8 mouse cellular contexts compared by ENCODE assay signal in genomic region chr8:117673430-117673830, GRCm38 (mm10). TPM values are rescaled to one million over a fixed set of nuclear protein-coding genes. Genes with fewer than 3 reads are reported as not detected.
DNase-seq lines count a peak whose midpoint lies in the region; ATAC-seq lines count a peak whose summit lies in the region.

Gene Sdr42e1 (minus strand): TSS chr8:117673689.

- no peaks in the 10 kb centered on the region for H3K36me3 ChIP-seq in hindbrain, embryonic 13.5 days

- no peaks in the 10 kb centered on the region for H3K9me3 ChIP-seq in hindbrain, embryonic 13.5 days

- H3K4me2 ChIP-seq in hindbrain, embryonic 13.5 days, result peak within 1 kb of the TSS; percentile 59

- no peak within 1 kb of the TSS for H3K27ac ChIP-seq in hindbrain, embryonic 13.5 days

- H3K4me1 ChIP-seq in hindbrain, embryonic 13.5 days (replicated peaks), result 0 out of 2 replicates have a peak, but pooled peaks cover 5% of the 10 kb centered on the region

- DNase-seq in CD4-positive helper T cell, adult 2 months (ENCODE audit: low read depth, low spot score), result peak; percentile 73
- DNase-seq in adrenal gland, postnatal 4 days (ENCODE audit: low spot score in 2 of 2), result peak; percentile 10 to 14
- DNase-seq in frontal cortex, adult 2 months (ENCODE audit: extremely low spot score in 1 of 2, low spot score in 1 of 2), result peak; percentile 16 to 73
- DNase-seq in layer of hippocampus, postnatal 10 days (ENCODE audit: low spot score in 2 of 2), result peak; percentile 49 to 66
- DNase-seq in lung, postnatal 10 days, result peak; percentile 65
- DNase-seq in ovary, postnatal 10 days (ENCODE audit: low spot score), result peak; percentile 4
- DNase-seq in thymus, adult 18-20 months, result peak; percentile 22 to 54

- H3K4me3 ChIP-seq in hindbrain, embryonic 13.5 days, result peak within 1 kb of the TSS; percentile 40

- H3K9ac ChIP-seq in hindbrain, embryonic 13.5 days, result peak within 1 kb of the TSS; percentile 58

- WGBS in hindbrain, embryonic 13.5 days, result 18% methylated on average over 17 of the region's 17 CpGs

- no peak for ATAC-seq in hindbrain, embryonic 13.5 days (ENCODE audit: low FRiP score)

- H3K27me3 ChIP-seq in hindbrain, embryonic 13.5 days, result peaks cover 2% of the 10 kb centered on the region; the same call in 1 of the 2 replicates

RNA-seq across cellular contexts. Expression of gene Sdr42e1, which starts in this region (rescaled TPM):
- 1 to 10 TPM; 1.8 to 2.7 TPM for total RNA-seq in adrenal gland, postnatal 4 days (2021)
- polyA plus RNA-seq in frontal cortex, adult 2 months (2012; rRNA removed), result 11.1 and 12.3 TPM in 2 replicates
- 1.4 and 1.6 TPM in 2 replicates for polyA plus RNA-seq in hindbrain, embryonic 13.5 days (2015; fragmentation: Nextera tagmentation; extraction: Ambion mirVana)
- total RNA-seq in layer of hippocampus, postnatal 10 days (2021), result 1 to 10 TPM; 2.8 to 4.1 TPM

Comparison
In these comparisons a context has a peak if more than half of its experiments do, and no peak if none do; other contexts are left out.
1. DNase-seq: peak in every context shown above with its lines; median percentile 73 in CD4-positive helper T cell, adult 2 months; 65 in lung, postnatal 10 days; 58 in layer of hippocampus, postnatal 10 days; 44 in frontal cortex, adult 2 months; 38 in thymus, adult 18-20 months; 12 in adrenal gland, postnatal 4 days; 4 in ovary, postnatal 10 days.